Mouse (Mus musculus) spleen, adult 2 months (tissue): ENCODE measurements around the gene Brms1.

Experiments
- CTCF ChIP-seq: fragments of 200-500 bp; IDR thresholded peaks from 2 replicates; pipeline ENCODE4 v1.5.1; 2011; ENCODE audit warnings: mild to moderate bottlenecking, inconsistent platforms; ENCODE audit not compliant: insufficient read depth, insufficient read length, insufficient replicate concordance; ENCODE audit errors: extremely low read depth
- POLR2A ChIP-seq: fragments of 200-500 bp; IDR thresholded peaks from 2 replicates; pipeline ENCODE4 v1.6.1; 2011; ENCODE audit warnings: low read depth, low read length, inconsistent platforms

GRCm38 (mm10) chr19:5017611-5018010 is 23.5 kb upstream of the Brms1 start:
- TF ChIP-seq CTCF (no peak), POLR2A (no peak)
